Mouse (Mus musculus): ENCODE measurements around the gene Tbca.

Tbca gene

GRCm38 (mm10) chr13:94882221-94882620 lies 93.5 kb downstream of the Tbca start:
- DNase-seq = no peak

GRCm38 (mm10) chr13:94882711-94883145 lies 94.0 kb downstream of the Tbca start:
- no peak for DNase-seq

DNA sequence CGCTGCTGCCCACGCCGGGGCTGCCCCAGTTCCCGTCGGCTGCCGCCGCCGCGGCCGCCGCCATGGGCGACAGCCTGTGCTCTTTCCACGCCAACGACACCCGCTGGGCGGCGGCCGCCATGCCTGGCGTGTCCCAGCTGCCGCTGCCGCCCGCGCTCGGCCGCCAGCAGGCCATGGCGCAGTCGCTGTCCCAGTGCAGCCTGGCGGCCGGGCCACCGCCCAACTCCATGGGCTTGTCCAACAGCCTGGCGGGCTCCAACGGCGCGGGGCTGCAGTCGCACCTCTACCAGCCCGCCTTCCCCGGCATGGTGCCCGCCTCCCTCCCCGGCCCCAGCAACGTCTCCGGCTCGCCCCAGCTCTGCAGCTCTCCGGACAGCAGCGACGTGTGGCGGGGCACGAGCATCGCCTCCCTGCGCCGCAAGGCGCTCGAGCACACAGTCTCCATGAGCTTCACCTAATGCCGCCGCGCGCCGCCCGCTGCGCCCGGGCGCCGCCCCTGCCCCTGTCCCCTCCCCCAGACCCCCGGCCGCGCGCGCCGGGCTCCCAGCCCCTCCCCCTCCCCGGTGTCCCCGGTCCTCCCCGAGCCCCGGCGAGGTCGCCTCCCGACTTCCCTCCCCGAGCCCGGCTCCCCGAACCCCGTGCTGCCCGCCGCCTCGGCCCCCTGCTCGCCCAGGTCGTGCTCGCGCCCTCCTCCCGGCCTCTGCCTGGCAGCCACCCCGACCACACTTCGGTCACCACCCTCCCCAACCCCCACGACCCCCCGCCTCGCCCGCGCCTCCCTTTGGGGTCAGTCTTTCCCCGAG lies 94.7 kb downstream of the Tbca start:
- peak in 1 of 2 experiments; percentile 5 for DNase-seq

DNA sequence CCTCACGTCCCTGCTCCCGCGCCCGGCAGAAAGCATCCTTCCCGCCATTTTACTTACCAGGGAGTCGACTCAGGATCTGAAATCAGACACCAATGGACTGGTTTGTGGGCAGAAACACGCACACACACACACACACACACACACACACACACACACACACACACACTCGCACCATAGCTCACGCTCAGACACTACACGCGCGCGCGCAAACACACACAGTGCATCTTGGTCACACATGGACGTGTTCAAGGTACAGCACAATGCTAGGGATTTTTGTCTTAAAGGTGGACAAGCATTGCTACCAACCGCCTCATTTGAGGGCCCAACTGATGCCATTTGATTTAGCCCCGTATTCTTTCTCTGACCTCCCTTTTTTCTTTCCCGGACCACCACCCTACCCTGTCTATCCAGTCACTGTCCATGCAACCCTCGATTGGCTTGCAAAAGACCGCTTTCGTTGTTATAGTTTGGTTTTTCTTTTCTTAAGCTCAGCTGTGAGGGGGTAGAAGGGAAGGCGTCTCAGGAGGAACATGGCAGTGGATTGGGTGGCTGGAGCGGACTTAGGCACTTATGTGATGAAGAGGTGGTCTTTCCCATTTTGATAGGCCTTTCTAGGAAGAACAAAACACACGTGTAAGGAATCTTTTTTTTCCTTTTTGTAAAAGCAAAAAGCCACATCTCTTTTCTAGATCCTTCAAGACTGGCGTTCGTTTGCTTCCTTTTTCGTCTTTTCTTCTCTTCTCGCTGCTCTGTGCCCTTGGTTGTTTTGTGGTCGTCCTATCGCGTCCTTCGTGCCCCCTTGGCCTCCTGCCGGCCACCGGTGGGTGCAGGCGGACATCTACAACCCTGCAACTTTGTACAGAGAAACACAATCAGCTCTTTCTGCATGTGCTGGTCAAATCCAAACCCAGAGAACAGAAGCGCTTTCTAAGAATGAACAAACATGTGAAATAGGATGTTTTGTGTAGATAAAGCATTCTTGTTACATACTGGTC lies 95.6 kb downstream of the Tbca start:
- no peak for DNase-seq

DNA sequence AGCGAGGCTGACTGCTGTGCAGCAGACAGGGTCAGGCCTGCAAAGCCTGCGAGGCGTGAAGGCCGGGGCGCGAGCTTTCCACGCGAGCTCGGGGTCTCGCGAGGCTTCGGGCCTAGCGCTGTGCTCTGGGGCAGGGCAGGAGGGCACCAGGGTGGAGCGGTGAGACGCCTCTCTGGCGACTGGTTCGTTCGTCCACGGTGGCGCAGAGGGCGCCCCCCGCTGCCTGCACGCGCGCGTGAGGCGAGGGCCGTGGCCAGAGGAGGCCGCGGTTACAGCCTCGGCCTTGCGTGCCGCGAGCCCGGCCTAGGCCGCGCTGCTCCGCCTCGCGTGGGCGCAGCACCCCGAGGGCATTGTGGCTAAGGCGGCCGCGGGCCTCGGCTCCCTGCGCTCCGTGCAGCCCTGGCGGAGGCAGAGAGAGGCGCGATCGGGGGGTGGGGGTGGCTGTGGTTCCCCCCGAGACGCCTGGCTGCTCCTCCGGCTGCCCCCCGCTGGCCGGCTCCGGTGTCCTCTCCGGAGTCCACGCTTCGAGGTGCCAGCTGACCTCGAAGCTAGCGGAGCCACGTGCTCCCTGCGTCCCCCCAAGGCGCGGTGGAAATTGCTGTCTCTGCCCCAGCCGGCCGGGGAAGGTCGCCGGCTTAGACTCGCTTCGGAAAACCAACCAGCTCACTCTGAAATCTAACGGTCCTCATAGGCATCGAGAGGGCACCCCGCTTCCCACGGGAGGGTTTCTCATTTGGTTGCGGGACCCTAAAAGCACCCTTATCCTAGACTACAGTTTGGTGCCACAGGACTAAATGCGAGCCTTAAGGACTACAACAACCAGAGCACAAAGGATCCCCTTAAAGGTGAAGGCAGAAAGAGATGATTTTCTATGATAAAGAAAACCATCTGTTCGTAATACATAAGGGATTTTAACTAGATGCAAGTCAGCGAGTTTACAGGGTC lies 96.9 kb downstream of the Tbca start:
- no peak for DNase-seq
